Mouse (Mus musculus) heart, postnatal 10 days (tissue): Measurements from ENCODE around the gene Sgpp2. TPM values are rescaled to one million over a fixed set of nuclear protein-coding genes. Genes with fewer than 3 reads are reported as not detected.

ENCODE experiments used
- DNase-seq, 2 experiments: peaks; one replicate each; pipeline ENCODE4 v3.0.0; 2021
- intact Hi-C: fragments of 180-260 bp; cut with DNase I; formaldehyde crosslinking; loops from one replicate; pipeline ENCODE4 v1.15.1; 2025
- total RNA-seq, 2 experiments: library from RNA; stranded (reverse); gene quantifications; 2 replicates each; pipeline ENCODE4 v1.2.3; 2021

Sgpp2 gene
- total RNA-seq: not detected

DNA sequence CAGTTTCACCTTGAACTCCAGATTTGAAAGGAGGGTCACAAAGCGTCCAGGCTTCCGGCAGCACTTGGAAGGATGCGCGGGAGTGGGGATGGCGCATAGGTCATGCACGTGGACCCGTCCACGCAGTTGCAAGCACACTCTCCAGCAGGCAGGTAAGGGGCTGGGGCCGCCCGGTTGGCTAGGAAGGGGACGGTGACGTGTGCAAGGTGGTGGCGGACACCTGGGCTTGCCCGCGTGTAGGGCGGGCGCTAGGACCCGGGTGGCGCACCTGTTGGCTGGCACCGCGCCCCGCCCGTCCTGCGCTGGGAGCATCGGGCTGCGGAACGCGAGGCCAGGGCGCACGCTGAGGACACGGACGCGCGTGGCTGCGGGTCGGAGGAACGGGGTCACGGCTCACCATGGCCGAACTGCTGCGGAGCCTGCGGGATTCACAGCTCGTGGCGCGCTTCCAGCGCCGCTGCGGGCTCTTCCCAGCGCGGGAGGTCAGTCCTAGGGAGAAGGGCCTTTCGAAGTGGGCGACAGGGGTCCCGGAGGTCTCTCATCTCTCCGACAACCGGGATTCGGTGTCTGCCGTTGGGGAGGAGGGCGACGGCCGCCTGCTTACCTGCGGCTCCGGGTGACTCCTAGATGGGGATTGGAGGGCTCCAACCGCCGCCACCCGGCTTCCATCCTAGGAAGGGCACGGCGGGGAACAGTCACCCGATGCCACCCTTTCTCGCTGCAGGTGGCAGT is at the start of gene Sgpp2:
Gene Sgpp2 (plus strand): TSS at position 325 of the 732 bp plus-strand sequence.
- DNase-seq: peak; percentile 2 to 11
- intact Hi-C loops: no loop called here

DNA sequence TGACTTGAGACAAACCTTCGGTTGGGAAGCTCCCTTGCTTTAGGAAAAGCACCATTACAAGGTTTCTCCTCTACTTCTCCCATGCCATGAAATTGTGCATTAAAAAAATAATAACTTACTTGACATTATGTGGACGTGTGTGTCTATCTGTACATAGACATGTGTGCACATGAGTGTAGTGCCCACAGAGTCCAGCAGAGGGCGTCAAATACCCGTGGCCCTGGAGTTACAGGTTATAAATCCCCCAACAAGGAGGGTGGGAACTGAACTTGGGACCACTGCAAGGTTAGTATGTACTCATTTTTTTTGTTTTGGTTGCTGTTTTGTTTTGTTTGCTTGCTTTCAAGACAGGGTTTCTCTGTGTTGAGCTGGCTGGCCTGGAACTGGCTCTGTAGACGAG is 42.6 kb upstream of the Sgpp2 start:
- intact Hi-C loops: no loop called here
- no peak for DNase-seq

DNA sequence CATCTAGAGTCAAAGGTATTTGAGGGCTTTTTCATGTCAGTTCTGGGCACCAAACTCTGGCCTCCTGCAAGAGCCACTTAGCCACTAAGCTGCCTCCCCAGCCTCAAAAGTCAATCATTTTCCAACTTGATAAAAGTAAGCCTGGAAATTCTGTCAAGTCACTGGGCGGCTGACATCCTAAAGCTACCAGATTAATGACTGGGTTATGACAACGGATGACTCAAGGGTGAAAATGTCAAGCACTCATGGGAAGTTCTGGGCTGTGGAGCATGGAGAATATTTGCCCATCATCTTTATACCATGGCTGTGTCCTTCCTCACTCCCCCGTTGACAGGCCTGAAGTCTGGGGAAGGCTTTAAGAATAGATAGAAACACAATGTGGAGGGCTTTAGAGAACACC is 37.2 kb upstream of the Sgpp2 start:
- intact Hi-C loops: no loop called here
- DNase-seq: no peak

DNA sequence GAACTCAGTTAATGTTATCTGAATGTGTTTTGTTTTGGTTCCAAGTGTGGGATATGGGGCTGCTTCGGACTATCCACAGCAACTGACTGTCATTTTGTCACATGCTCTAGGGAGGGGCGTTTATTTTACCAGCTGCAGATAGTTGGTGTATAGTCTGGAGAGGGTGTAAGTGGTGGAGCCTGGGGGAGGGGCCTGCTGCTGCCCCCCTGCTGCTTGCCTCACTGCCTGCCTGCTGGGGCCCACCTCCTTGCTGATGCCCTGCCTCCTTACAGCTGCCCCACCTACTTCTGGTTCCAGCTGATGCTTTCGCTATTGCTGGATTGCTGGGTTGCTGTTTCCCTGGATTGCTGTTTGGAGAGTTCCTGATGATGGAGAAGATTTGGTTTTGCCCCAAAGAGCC is 31.0 kb upstream of the Sgpp2 start:
- no peak for DNase-seq
- intact Hi-C loops: no loop called here

DNA sequence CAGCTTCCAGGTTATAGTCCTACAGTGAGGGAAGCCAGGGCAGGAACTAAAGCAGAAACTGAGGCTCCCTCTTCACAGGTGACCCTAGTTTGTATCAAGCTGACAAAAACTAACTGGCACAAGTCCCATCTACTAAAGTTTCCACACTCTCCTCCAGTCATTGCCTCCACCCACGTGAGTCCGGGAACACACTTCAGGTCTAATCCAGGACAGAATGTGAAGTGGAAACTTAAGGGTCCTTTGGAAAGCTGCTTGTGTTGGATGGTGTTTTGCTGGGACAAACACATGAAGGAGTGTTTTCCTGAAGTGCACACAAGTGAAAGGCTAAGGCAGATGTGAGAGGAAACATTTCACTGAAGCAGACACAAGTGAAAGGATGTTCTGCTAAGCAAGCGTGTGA is 17.7 kb upstream of the Sgpp2 start:
- intact Hi-C loops: no loop called here
- no peak for DNase-seq

DNA sequence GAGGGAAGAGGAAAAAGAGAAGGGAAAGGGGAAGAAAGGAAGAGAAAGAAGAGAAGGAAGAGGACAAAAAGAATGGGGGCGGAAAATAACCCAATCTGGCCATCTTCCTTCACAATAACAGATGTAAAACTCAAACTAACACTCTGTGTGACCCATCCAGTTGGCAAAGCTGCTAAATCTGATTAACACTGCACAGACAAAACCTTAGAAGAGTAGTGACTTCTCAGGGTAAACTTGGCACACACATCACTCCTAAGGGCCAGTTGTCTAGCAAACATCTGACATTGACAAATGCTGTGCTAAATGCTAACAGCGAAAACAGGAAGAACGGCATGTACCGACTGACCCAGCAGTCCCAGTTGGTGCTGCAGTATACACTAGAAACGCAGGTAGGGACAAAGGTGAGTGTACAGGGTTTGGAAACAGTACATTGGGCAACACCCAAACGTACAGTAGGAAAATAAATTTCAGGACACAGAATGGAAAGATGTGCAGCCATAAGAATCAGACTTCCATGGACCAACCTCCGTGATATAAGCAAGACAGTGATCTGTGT is 10.4 kb upstream of the Sgpp2 start:
- intact Hi-C loops: no loop called here
- DNase-seq: no peak

DNA sequence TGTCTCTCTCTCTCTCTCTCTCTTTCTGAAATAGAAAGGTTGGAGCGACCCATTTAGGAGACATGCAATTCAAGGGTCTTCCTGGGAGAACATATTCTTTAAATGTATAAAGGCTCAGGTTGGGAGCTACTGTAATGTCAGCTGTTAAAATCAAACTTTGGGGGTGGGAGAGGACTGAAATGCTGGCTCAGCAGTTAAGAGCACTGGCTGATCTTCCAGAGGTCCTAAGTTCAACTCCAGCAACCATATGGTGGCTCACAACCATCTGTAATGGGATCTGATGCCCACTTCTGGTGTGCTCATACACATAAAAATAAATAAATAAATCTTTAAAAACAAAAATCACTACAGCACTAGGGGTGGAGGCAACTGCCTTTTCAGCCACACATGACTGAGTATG is 1.5 kb upstream of the Sgpp2 start:
- DNase-seq: no peak
- intact Hi-C loops: no loop called here

DNA sequence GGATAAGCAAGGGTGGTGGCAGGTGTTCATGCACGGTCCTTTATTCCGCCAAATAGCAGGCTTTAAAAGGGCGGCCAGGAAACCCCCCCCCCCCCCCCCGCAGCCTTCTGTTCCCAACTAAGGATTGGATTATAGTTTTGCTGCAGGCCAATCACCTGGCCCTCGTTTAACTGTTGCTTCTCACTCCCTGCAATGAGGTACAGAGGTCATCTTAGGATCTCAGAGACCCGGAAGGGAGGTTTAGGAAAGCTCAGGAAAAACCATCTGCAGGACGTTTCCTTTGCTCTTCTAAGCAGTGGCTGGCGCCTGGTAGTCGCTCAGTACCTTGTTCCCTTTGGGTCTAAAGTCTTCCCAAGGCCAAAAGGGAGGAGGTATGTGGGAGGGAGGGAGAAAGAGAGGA is 865 bp upstream of the Sgpp2 start:
- intact Hi-C loops: no loop called here
- no peak for DNase-seq

DNA sequence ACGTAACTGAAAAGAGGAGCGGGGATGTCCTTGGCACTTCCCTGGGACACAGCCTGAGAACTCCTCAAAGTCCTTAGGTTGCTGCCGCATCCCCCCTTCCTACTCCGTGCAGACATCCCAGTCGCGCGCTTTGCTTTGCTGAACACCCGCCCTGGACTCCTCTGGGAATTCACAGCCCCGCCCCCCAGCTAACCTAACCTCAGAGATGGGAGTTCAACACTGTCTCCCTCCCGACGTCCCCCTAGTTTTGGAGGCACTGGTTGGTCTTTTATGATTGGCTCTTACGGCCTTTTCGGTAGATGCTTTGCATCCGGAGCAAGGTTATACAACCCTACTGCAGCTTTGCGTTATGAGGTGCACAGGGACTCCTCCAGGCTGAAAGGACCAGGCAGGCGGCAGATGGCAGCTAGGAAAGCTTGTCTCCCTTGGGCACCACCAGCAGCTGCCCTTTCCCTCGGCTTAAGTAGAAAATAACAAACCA is 756 bp downstream of the Sgpp2 start:
- DNase-seq: peak; percentile 3 to 14
- intact Hi-C loops: no loop called here

DNA sequence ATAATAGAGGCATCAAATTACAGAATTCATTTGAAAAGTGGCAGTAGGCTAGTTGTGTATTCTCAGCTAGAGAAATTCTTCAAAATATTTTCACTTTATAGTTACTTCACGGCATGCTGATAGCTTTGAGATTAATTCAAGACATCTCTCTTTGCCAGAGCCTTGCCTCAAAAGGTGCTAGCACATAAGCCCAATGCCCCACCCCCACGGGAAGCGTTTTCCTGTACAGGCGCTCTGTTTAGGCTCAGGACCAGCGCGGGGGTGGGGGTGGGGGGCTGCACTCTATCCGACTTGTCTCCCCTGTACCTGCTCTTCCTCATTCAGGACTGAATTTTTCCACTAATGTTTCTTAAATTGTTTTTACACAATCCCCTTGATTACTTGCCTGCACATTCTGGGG is 1.3 kb downstream of the Sgpp2 start:
- intact Hi-C loops: no loop called here
- no peak for DNase-seq

DNA sequence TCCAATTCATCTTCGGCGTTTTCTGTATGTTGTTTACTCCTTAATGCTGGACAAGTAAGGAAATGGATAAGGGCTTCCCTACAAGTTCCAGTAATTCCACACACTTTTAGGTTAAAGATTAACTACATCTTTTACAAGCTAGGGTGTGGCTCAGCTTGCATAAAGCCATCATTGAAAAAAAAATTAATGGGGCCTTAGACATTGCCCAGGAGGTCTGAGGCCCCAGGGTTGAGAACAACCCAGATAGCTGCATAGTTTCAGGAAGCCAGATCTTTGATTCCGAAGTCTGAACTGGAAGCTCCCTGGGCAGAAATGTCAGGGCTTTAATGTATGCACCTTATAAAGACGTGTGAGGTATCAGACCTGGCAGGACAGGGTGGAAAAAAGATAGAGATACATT is 2.8 kb downstream of the Sgpp2 start:
- DNase-seq: no peak
- intact Hi-C loops: no loop called here

DNA sequence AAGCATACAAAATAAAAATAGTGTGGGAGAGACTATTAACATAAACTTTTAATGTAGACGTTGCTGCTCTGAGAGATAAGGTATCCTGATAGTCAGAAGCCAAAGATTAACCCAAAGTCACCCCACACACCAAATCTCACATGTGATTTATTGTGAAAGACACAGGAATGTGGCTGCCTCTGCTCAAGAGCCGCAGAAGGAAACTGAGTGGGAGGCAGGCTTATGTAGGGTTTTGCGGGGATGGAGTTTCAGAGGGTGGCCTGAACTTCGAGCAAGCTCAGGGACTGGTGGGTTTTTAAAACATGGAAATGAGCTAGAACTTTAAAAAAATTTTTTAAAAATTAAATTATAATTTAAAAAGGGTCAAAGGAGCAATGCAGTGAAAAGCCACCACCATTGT is 3.8 kb downstream of the Sgpp2 start:
- no peak for DNase-seq
- intact Hi-C loops: no loop called here

DNA sequence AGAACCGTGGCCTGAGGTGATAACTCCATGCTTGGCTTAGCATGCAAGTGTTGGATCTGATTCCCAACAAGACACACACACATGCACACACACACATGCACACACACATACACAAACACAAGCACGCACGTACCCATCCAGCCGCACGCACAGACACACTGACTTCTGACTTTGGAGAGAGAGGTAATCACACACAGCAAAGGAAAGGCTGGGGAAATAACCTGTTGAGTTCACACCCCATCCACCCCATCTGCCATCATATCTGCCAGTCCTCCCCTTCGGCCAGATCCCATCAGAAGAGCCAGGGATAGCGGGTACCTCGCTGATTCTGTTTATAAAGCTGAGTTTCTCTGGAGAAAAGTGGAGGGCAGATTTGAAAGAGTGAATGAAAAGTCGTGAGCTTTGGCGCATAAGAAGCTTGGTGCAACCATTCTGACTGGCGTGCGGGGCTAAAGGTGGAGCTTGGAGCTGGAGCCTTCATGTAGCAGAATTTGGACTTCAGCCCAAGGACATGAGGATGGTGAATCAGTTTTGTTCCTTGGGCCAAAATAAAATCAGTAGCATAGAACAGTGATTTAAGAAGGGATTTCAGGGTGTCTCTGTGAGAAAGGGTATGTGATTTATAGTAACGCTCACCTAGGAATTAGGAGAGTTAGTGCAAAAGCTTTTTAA is 8.1 kb downstream of the Sgpp2 start:
- no peak for DNase-seq
- intact Hi-C loops: no loop called here

DNA sequence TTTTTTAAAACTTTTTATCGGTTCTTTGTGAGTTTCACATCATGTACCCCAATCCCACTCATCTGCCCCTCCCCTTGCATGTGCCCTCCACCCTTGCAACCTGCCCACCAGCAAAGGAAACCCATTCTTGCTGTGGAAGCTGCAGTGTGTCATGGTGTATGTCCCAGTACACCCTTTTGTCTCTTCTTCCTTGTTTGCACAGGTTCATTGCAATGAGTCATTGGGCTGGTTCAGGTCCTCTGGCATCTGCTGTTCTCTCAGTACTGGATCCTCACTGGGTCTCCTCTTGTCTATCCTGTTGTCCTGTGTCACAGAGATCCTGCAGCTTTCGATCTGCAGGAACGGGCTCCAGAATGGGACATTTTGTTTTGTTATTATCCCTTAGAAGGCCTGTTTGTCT is 10.1 kb downstream of the Sgpp2 start:
- DNase-seq: no peak
- intact Hi-C loops: no loop called here

DNA sequence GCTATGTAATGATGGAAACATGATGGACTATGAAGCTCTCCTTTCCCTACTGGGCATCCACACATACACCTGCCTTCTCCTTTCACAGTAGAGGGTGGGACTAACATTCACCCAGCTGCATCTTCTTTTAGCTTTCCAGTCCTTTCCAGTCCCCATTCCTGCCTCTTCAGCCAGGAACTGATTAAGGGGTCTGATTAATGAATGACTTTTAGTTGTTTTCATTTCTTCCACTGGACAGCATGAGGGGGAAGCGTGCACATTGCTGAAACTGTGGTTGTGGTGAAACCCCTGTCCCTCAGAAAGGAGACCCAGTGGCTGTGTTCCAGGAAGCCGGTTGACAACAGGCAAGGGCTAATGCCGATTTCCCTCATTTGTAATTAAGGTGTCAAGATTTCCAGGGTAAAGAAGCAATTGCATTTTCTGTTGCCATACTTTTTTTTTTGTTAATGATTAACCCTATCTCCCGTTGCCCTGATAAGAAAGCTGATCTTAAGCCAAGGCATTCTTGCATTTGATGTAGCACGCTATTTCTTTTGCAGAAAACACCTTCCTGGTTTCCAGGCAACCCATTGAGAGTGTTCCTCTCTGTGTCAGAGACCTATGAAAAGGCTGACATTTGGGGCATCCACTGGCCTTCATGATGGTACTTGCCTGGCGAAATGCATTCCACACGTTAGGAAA is 12.1 kb downstream of the Sgpp2 start:
- intact Hi-C loops: no loop called here
- DNase-seq: no peak

DNA sequence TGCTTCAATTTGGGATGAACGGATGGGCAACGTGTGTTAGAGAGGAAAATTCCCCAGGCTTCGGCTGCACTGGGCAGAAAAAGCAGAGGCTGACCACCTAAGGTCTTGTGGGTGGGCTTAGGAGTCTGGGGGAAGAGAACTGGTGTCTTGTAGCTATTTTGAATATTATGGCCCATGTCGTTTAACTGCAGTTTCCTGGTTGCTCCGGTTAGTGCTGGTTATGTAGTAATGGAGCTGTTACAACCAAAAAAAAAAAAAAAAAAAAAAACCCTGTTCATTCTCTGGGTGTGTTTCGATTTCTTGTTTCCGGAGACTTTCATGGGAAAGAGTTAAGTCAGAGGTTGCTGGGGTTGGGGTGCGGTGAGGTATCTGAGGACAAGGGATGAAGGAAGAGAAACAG is 12.7 kb downstream of the Sgpp2 start:
- no peak for DNase-seq
- intact Hi-C loops: no loop called here

DNA sequence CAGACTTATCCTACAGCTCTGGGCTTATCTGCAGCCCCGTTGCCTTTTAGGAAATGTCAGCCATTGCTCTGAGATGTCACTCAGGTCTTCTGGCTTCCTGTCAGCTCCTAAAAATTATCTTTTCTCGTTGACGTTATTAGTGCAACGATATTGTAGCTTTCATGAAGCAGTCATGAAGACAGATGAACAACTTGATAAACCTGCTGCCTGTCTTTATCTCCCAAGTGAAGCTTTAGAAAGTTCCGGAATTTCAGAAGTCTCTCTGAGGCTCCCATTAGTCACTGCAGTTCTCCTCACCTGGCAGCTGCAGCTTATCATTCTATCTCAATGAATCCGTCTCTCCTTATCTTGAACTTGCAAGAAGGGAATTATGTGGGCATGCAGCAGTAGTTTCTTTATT is 13.9 kb downstream of the Sgpp2 start:
- intact Hi-C loops: no loop called here
- no peak for DNase-seq

DNA sequence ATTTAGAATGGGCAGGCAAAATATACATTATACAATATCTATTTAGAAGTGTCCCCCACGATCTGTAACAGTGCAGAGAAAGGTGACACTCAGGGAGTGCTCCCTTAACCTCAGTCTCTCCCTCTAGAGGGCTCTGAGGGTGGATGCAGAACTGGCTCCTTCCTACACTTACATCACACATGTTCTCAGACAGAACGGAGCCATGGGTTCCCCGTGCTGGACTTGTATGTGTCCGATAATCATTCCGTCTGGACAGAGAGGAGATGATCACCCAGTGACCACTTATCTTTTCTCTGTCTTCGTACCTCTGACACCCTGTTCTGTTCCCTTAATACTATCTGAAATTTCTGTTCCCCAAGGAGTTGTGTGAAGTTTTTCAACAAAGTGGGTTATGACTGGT is 15.7 kb downstream of the Sgpp2 start:
- no peak for DNase-seq
- intact Hi-C loops: no loop called here

DNA sequence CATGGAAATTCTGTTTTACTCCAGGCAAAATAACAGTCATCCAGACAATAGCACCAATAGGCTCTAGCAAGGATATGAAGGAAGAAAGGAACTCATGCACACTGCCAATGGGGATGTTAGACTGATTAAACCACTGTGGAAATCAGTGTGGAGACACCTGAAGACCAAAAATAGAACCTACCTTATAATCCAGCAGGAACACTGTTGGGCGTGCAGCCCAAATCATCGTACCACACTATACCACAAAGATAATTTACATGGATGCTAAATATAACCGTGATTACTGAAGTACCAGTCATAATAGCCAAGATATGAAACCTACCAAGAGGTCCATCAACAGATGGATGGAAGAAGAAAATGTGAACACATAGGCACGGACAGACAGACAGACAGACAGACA is 18.5 kb downstream of the Sgpp2 start:
- intact Hi-C loops: no loop called here
- DNase-seq: peak in 1 of 2 experiments; percentile 18

DNA sequence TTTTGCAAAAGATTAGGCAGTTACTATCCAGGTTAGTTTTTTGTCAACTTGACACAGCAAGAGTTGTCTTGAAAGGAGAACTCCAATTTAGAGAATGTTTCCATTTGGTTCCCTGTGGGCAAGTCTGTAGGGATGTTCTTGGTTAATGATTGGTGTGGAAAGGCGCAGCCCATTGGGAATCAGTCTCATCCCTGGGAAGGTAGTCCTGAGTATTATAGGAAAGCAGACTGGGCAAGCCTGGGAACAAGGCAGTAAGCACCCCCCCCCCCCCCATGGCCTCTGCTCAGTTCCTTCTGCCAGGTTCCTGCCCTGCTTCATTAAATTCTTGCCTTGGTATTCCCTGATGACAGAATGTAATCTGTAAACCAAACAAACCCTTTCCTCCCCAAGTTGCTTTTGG is 19.7 kb downstream of the Sgpp2 start:
- intact Hi-C loops: no loop called here
- DNase-seq: no peak

DNA sequence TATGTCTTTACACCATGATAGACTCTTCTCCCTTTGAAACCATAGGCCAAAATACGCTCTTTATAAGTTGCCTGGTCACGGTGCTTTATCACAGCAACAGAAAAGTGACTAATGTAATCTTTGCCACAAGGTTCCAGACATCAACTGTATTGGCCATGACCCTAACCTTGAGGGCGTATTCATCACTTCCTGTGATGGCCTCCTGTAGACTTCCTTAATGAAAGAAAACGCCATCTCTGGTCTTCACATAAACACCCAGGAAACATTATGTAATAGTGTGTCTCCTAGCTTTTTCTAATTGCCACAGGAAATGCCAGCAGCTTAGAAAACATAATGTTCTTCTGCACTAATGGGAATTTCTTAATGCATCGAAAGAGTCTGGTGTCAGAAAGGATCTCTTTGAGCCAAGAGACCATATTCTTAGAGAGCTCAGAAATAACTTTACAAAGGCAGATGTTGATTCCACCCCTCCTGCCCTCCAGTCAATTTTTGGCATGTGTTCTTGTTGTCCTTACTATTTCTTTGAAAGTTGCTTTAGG is 20.5 kb downstream of the Sgpp2 start:
- intact Hi-C loops: no loop called here
- no peak for DNase-seq
